Mouse (Mus musculus) stomach, embryonic 15.5 days (tissue): Measurements from ENCODE around the gene Pabpn1l. TPM values are rescaled to one million over a fixed set of nuclear protein-coding genes. Genes with fewer than 3 reads are reported as not detected.
"Not testable (repeated sequence)": the region's sequence is repeated elsewhere in the genome, so short reads cannot be mapped to it uniquely, and the experiment has no call there.

Experiments used
- ATAC-seq: fragments of 200-750 bp; cut with Nextera tagmentation; 2 replicates; pipeline ENCODE4 v1.8.0; 2017; ENCODE audit warnings: low read depth, moderate number of reproducible peaks, moderate TSS enrichment; ENCODE audit not compliant: insufficient read depth, low FRiP score
- H3K27ac ChIP-seq: fragments of 300-500 bp; sonication (generic); 2 replicates; pipeline ENCODE4 v1.5.1; 2015; ENCODE audit warnings: mild to moderate bottlenecking, inconsistent platforms
- H3K27me3 ChIP-seq: fragments of 300-500 bp; sonication (generic); replicated peaks from 2 replicates; pipeline ENCODE4 v1.6.1; 2015; ENCODE audit warnings: inconsistent platforms
- H3K36me3 ChIP-seq: fragments of 300-500 bp; sonication (generic); 2 replicates; pipeline ENCODE4 v1.6.1; 2015; ENCODE audit warnings: inconsistent platforms
- H3K4me1 ChIP-seq: fragments of 300-500 bp; sonication (generic); 2 replicates; pipeline ENCODE4 v1.6.1; 2015; ENCODE audit warnings: inconsistent platforms
- H3K4me2 ChIP-seq: fragments of 300-500 bp; sonication (generic); 2 replicates; pipeline ENCODE4 v1.6.1; 2015; ENCODE audit warnings: mild to moderate bottlenecking, inconsistent platforms
- H3K4me3 ChIP-seq: fragments of 300-500 bp; sonication (generic); replicated peaks from 2 replicates; pipeline ENCODE4 v1.5.1; 2015; ENCODE audit warnings: inconsistent platforms
- H3K9ac ChIP-seq: fragments of 300-500 bp; sonication (generic); 2 replicates; pipeline ENCODE4 v1.6.1; 2015; ENCODE audit warnings: inconsistent platforms
- H3K9me3 ChIP-seq: fragments of 300-500 bp; sonication (generic); 2 replicates; pipeline ENCODE4 v1.6.1; 2016; ENCODE audit warnings: inconsistent platforms
- WGBS: fragments of 180-500 bp; shearing (Covaris S2); methylation state at CpG from one replicate; pipeline ENCODE4 v1.1.7; 2015; 5-methylcytosine and 5-hydroxymethylcytosine counted together
- polyA plus RNA-seq: library from polyadenylated mRNA; unstranded; fragments of >200 nt; fragmentation: Nextera tagmentation; extraction: Ambion mirVana; gene quantifications from 2 replicates; pipeline ENCODE4 v1.2.1, GENCODE M21; 2015

Gene Pabpn1l
- polyA plus RNA-seq, 1 experiment from 2014 or later, result not detected

DNA sequence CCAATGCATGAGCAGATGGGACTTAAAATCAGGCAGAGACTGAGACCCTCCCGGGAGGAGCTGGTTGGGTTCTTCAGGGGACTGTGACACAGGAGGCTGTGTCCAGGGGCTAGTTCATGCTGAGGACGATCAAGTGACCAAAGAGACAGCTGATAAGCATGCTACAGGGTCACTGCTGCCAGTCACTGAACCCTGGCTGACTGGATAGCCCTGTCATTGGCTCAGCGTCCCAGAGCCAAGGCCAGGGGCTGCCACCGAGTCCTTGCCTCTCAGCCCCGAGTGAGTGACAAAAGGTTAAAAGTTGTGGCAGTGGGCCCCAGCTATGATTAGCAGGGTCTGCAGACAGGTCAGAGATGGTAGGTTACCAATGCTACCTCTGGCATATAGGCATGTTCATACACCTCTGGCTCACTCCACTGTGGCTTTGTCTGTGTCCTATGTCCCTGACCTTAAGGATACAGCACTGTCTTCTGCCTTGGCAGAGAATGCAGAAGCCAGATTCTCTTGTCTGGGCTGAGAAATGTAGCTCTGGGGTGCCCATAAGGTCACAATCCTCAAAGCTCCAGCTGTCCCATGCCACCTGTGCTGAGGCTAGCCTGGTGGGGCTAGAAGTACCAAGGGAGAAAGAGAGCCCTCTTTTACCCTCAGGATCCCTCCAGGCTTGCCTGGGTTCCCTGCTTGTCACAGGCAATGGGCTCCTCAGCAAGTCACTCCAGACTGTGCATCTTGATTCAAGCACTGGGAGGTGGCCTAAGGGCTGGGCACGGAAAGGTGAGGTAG lies 21.8 kb upstream of the Pabpn1l start:
- no peak overlapping the region for H3K4me2 ChIP-seq
- peaks cover 25% of the 10 kb centered on the region for H3K4me1 ChIP-seq
- no peak for ATAC-seq
- 72% methylated on average over 6 of the region's 6 CpGs for WGBS
- no peaks in the 10 kb centered on the region for H3K36me3 ChIP-seq
- no peaks in the 10 kb centered on the region for H3K9me3 ChIP-seq
- H3K27ac ChIP-seq, result no peak overlapping the region
- H3K9ac ChIP-seq, result no peak overlapping the region
- no peaks in the 10 kb centered on the region for H3K27me3 ChIP-seq
- H3K4me3 ChIP-seq, result no peak overlapping the region

DNA sequence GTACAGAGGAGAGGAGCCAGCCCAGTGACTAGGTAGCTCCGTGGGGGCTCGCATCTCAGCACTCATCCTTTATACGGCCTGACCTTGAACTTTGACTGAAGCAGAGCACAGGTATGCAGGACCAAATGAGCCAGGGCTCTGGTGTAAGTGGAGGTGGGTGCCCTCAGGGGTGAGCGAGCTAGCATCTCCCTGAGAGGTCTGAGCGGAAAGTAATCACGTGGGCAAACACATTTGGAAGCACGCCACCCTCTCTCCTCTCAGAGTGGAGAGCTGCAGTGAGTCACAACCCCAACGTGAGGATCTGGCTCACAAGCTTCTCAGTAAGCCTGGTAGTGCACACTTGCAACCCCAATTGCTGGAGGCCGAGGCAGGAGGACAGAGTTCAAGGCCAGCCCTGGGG lies 19.5 kb upstream of the Pabpn1l start:
- 0 out of 2 replicates have a peak overlapping the region, but pooled peaks have one; percentile 4 for H3K27ac ChIP-seq
- H3K36me3 ChIP-seq, result no peaks in the 10 kb centered on the region
- no peak overlapping the region for H3K9ac ChIP-seq
- no peaks in the 10 kb centered on the region for H3K9me3 ChIP-seq
- H3K27me3 ChIP-seq, result no peaks in the 10 kb centered on the region
- ATAC-seq, result no peak
- H3K4me1 ChIP-seq, result peaks cover 39% of the 10 kb centered on the region
- H3K4me2 ChIP-seq, result no peak overlapping the region
- WGBS, result 57% methylated on average over 9 of the region's 9 CpGs
- H3K4me3 ChIP-seq, result no peak overlapping the region

DNA sequence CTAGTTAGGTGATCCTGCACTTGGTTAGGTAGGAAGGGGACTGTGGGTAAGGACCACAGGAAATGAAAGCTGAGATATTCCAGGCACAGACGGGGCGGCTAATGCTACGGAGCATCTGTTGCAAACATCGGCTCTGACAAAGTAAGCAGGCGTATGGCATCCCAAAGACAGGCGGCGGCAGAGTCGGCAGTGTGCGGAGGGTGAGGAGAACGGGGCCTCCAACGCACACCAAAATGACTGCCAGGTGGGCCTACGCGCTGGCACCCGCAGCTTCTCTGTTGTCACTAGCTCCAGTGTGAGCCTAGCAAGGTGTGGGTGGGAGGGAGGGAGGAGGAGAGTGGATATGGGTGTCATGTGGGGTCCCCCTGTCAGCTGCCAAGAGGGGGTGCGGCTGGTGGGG lies 18.9 kb upstream of the Pabpn1l start:
- no peak overlapping the region for H3K4me2 ChIP-seq
- H3K4me3 ChIP-seq, result no peak overlapping the region
- no peak overlapping the region for H3K27ac ChIP-seq
- H3K36me3 ChIP-seq, result no peaks in the 10 kb centered on the region
- WGBS, result 73% methylated on average over 15 of the region's 15 CpGs
- no peaks in the 10 kb centered on the region for H3K27me3 ChIP-seq
- peaks cover 46% of the 10 kb centered on the region for H3K4me1 ChIP-seq
- H3K9ac ChIP-seq, result no peak overlapping the region
- no peaks in the 10 kb centered on the region for H3K9me3 ChIP-seq
- ATAC-seq, result no peak

DNA sequence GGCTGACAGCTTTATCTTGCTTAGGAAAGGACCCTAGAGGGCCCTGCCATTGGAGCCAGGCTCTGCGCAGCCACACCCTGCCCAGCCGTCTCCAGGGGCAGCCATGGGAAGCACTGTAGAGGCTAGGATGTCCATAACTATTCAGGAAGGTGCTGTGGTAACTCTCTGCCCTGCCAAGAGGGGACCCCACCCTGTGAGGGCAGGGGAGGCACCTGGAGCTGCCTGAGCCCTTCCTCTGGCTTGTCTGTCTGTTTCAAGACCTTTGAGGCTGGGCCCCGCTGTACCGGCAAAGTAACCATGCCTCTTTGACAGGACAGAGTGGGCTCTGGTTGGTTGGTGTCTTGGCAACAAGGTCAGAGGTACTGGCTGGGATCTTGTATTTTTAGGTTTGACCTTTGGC lies 18.3 kb upstream of the Pabpn1l start:
- peaks cover 48% of the 10 kb centered on the region for H3K4me1 ChIP-seq
- 86% methylated on average over 4 of the region's 4 CpGs for WGBS

DNA sequence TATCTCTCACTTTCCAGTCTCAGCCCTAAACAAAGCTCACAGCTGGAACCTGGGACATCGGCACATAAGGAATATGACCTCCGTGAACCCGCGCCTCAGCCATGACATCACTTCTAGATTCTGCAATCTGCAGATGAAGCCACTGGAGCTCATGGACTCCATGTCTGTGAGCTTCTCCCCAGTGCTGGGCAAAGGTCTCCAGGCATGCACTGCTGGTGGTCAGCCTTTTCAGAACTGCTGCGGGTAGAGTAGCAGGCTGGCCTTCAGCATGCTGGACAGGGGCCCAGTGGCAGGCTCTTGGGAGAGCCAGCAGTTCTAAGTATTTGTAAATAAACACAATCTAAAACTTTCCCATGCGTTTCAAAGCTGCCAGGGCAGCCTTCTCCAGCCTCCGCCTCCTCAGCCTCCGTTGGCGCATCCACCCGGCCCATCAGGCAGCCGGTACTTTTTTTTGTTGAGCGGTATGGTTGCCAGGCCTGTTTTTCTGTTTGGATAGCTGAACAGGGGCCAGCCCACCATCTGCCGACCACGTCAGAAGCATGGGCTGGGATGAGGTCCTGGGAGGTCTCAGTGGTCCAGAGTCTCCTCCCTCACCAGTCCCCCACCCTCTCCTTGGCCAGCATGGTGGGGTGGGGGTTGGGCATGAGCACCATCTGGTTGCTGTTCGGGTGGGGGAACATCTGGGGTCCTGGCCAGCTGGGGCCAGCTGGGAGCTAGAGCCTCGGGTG lies 17.1 kb upstream of the Pabpn1l start:
- Histone ChIP-seq H3K9ac (no peak overlapping the region), H3K36me3 (no peaks in the 10 kb centered on the region), H3K27ac (peak overlapping the region; percentile 69), H3K27me3 (no peaks in the 10 kb centered on the region), H3K9me3 (no peaks in the 10 kb centered on the region), H3K4me2 (no peak overlapping the region; the same call in none of the 2 replicates), H3K4me1 (peaks cover 54% of the 10 kb centered on the region), H3K4me3 (no peak overlapping the region)
- WGBS, result 27% methylated on average over 16 of the region's 16 CpGs
- peak; percentile 19; the same call in 1 of the 2 replicates for ATAC-seq

More for the DNA sequence above, 18.3 kb upstream of the Pabpn1l start:
- H3K27me3 ChIP-seq, result no peaks in the 10 kb centered on the region
- no peak overlapping the region for H3K9ac ChIP-seq
- no peak overlapping the region for H3K27ac ChIP-seq
- no peaks in the 10 kb centered on the region for H3K9me3 ChIP-seq
- no peak overlapping the region for H3K4me2 ChIP-seq
- no peak for ATAC-seq
- H3K36me3 ChIP-seq, result no peaks in the 10 kb centered on the region
- no peak overlapping the region for H3K4me3 ChIP-seq

DNA sequence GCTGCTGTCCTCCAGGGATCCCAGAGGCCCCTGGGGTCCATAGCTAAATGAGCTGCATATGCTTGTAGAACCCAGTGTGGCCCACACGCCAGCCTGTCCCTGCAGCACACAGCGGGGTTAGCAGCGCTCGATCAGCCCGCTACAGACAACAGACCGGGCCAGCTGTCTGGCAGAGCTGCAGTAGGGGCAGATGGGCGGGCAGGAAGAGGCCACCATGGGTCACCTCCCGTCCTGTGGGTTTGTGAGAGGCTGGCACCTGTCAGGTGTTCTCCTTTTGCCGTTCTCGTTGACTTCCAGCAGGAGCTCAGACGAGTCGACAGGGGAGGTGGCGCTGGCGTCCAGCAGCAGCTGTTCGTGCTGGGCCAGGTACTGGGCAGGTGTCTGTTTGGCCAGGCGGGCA lies 16.1 kb upstream of the Pabpn1l start:
- no peak overlapping the region for H3K4me3 ChIP-seq
- H3K27me3 ChIP-seq, result no peaks in the 10 kb centered on the region
- H3K4me2 ChIP-seq, result no peak overlapping the region
- no peak for ATAC-seq
- 76% methylated on average over 16 of the region's 16 CpGs for WGBS
- H3K9me3 ChIP-seq, result no peaks in the 10 kb centered on the region
- H3K4me1 ChIP-seq, result peaks cover 54% of the 10 kb centered on the region
- 0 out of 2 replicates have a peak overlapping the region, but pooled peaks have one; percentile 69 for H3K27ac ChIP-seq
- no peaks in the 10 kb centered on the region for H3K36me3 ChIP-seq
- no peak overlapping the region for H3K9ac ChIP-seq

DNA sequence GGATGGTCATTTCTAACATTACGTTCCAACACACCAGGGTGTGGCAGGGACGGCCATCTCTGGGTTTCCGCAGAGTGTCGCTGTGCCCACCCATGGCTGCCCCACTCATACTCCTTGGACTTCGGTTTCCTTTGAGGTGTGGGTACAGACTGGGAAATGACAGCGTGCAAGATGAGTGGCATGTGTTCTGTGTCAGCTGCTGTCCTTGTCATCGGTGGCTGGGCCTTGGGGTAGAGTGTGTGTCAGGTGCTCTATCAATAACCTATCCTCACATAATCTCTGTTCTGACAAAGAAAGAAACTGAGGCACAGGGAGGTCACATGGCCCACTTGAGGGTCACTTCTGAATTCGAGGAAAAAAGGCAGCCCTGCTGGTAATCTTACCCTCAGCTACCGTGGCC lies 14.7 kb upstream of the Pabpn1l start:
- Histone ChIP-seq H3K4me3 (no peak overlapping the region), H3K36me3 (no peaks in the 10 kb centered on the region), H3K27ac (peak overlapping the region; percentile 80), H3K27me3 (no peaks in the 10 kb centered on the region), H3K9ac (no peak overlapping the region), H3K4me2 (no peak overlapping the region), H3K9me3 (no peaks in the 10 kb centered on the region), H3K4me1 (peaks cover 53% of the 10 kb centered on the region)
- no peak for ATAC-seq
- 86% methylated on average over 9 of the region's 9 CpGs for WGBS

DNA sequence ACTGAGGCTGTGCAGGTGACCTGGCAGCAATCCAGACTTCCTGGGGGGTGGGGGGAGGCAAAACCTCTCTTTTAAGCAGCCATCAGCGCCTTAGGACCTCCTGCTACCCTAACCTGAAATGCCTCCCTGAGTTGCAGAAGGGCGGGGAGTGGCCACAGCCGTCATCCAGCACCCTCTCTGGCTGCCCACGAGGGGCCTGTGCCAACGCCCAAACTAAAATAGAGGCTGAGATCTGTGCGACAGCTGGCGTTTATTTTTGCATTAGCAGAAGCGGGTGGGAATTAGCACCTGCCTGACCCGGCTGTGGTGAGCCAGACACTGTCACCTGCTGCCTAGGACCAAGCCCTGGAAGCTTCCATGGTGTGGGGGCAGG lies 14.2 kb upstream of the Pabpn1l start:
- H3K27ac ChIP-seq, result peak overlapping the region; percentile 80
- H3K9me3 ChIP-seq, result no peaks in the 10 kb centered on the region
- H3K9ac ChIP-seq, result no peak overlapping the region
- H3K4me2 ChIP-seq, result 0 out of 2 replicates have a peak overlapping the region, but pooled peaks have one; percentile 4
- ATAC-seq, result peak; percentile 19; the same call in 1 of the 2 replicates
- no peaks in the 10 kb centered on the region for H3K36me3 ChIP-seq
- WGBS, result 40% methylated on average over 9 of the region's 9 CpGs
- H3K27me3 ChIP-seq, result no peaks in the 10 kb centered on the region
- H3K4me1 ChIP-seq, result peaks cover 48% of the 10 kb centered on the region
- no peak overlapping the region for H3K4me3 ChIP-seq

DNA sequence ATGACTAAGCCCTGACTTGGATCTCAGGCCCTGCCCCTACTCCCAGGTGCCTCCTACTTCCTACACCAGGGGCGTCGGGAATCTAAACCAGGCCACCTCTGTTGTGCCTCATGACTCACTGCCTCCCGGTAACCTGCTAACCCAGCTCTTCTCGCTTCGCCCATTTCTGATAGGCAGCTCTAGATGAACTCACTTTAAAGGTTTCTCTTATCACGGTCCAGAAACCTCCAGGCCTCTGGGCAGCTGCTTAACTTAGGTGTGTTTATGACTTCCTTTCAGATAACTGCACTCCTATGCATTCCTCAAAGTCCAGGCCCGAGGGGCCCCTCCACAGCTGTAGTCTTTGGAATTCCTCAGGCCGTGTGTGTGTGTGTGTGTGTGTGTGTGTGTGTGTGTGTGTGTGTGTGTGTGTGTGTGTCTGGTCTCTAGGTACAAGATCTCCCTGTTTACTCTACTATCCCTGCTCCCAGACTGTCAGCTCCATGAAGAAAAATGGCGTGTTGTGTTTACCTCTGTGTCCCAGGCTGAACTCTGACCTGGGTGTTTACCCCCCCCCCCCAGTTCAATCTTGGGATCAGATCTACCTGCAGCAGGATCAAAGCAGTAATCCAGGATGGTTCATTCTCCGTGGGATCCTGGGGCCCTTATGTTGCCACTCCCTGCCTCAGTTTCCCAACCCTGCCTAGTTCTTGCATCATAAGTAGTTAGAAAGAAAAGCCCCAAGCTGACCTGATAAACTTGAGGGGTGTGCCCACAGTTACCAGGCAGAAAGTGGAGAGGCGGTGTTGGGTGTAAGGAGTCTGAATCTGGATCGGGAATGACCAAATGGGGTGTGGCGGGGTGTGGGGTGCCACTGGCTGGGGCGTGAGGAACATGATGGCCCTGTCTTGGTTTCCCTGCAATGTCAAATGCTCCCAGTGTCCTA lies 13.6 kb upstream of the Pabpn1l start:
- Histone ChIP-seq H3K4me2 (0 out of 2 replicates have a peak overlapping the region, but pooled peaks have one; percentile 4), H3K36me3 (no peaks in the 10 kb centered on the region), H3K9ac (no peak overlapping the region), H3K27me3 (no peaks in the 10 kb centered on the region), H3K4me1 (peaks cover 43% of the 10 kb centered on the region), H3K4me3 (no peak overlapping the region), H3K27ac (peak overlapping the region; percentile 80), H3K9me3 (no peaks in the 10 kb centered on the region)
- peak; percentile 83 for ATAC-seq
- 37% methylated on average over 14 of the region's 14 CpGs for WGBS

DNA sequence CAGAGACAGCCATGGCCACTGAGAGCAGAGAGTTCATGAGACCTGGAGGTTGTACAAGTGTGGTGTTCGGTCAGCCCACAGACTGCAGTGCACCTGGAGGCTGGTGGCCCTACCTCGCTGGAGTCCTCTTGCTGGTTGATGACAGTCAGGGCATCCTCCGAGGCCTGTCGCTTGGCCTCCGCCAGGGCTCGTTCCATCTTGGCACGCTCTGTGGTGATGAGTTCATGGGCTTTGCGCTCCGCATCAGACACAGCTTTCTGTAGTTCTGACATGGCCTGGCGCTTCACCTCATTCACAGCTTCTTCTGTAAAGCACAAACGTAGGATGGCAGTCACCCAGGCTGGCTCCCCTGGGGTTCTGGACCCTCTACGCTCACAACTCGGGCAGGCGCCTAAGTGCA lies 10.7 kb upstream of the Pabpn1l start:
- no peak for ATAC-seq
- Histone ChIP-seq H3K4me1 (peaks cover 19% of the 10 kb centered on the region), H3K4me2 (no peak overlapping the region), H3K4me3 (no peak overlapping the region), H3K27ac (no peak overlapping the region), H3K36me3 (no peaks in the 10 kb centered on the region), H3K9ac (no peak overlapping the region), H3K27me3 (peaks cover 10% of the 10 kb centered on the region; the same call in 1 of the 2 replicates), H3K9me3 (no peaks in the 10 kb centered on the region)
- WGBS, result 96% methylated on average over 14 of the region's 14 CpGs

DNA sequence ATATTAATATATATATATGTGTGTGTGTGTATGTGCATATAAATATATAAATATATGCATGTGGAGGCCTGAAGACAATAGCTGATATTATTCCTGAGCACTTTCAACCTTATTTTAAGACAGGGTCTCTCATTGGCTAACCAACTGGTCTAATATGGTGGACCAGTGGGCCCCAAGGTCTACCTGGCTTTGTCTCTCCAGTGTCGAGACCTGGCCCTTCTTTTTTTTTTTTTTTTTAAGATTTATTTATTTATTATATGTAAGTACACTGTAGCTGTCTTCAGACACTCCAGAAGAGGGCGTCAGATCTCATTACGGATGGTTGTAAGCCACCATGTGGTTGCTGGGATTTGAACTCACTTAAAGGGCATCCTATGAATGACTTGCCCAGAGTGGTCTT lies 9.6 kb upstream of the Pabpn1l start:
- not testable (repeated sequence) for H3K36me3 ChIP-seq, H3K4me3 ChIP-seq, ATAC-seq, H3K9me3 ChIP-seq, H3K27ac ChIP-seq, H3K9ac ChIP-seq, H3K4me2 ChIP-seq
- peaks cover 10% of the 10 kb centered on the region; the same call in 1 of the 2 replicates for H3K27me3 ChIP-seq
- 75% methylated on average over 3 of the region's 3 CpGs for WGBS
- H3K4me1 ChIP-seq, result peaks cover 16% of the 10 kb centered on the region
